Mouse (Mus musculus) mouse trophoblast stem cell (cell line): ENCODE data around the gene Poglut1.

Experiments
- in situ Hi-C, 2 experiments: fragments of 300-500 bp; cut with MseI, MboI; formaldehyde crosslinking; loops; 2 replicates in 1 of 2; 3 replicates in 1 of 2; pipeline ENCODE4 v1.15.1; 2025

Poglut1 gene

GRCm38 (mm10) chr16:38475681-38476311 is 74.3 kb downstream of the Poglut1 start:
- in situ Hi-C loops: no loop called here
